Mouse (Mus musculus) ES-Bruce4 (cell line): ENCODE measurements around the gene Ptgr1.

Experiments used
- CTCF ChIP-seq: IDR thresholded peaks from one replicate; pipeline ENCODE4 v1.8.1; 2011; ENCODE audit warnings: low read depth, low read length
- POLR2A ChIP-seq: IDR thresholded peaks from one replicate; pipeline ENCODE4 v1.8.1; 2011; ENCODE audit warnings: low read length; ENCODE audit not compliant: insufficient read depth

DNA sequence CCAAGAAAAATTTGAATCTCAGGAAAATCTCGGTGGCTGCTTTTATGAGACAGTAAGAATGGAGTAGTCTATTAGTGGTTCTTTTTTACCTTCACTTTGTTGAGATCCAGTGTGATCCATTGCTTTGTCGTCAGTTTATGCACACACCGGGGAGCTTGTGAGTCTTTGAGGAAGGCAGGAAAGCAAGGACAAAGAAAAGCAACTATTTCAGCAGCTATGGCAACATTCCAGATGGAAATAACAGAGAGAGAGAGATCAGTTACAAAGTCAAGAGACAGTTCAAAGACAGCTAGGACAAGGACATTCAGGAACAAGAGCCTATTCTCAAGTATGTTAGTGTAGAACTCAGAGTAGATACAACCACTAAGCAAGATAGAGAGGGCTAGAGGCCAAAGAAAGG lies 51.1 kb downstream of the Ptgr1 start:
- TF ChIP-seq POLR2A: no peak
- no peak for TF ChIP-seq CTCF
